Mouse (Mus musculus): ENCODE data around the gene Dlx5. TPM values are rescaled to one million over a fixed set of nuclear protein-coding genes. Genes with fewer than 3 reads are reported as not detected.

The Dlx5 gene
- polyA plus RNA-seq (2012) = not detected in 2 replicates

- no peaks in the 10 kb centered on the region for H3K4me1 ChIP-seq (ENCODE audit: control insufficient read depth)
- TF ChIP-seq GATA1 (IDR thresholded peaks at IDR 0.05; ENCODE audit: low read length) (no peak), TAL1 (IDR thresholded peaks at IDR 0.05; ENCODE audit: low read length) (no peak)
- H3K4me3 ChIP-seq (replicated peaks) = no peak within 1 kb of the TSS
- H3K36me3 ChIP-seq (ENCODE audit: control insufficient read depth) = no peaks in the 10 kb centered on the region
- peaks cover 75% of the 10 kb centered on the region for H3K27me3 ChIP-seq (ENCODE audit: control insufficient read depth)
- no peaks in the 10 kb centered on the region for H3K9me3 ChIP-seq (ENCODE audit: control insufficient read depth, low read length)
Measured at GRCm38 (mm10) chr6:6881638-6882190, at the start of gene Dlx5. Dlx5 (minus strand) TSS chr6:6882085.

GRCm38 (mm10) chr6:6931507-6931906, 49.6 kb upstream of the Dlx5 start:
- Histone ChIP-seq H3K4me1 (ENCODE audit: control insufficient read depth) (no peaks in the 10 kb centered on the region), H3K27me3 (ENCODE audit: control insufficient read depth) (no peaks in the 10 kb centered on the region), H3K4me3 (replicated peaks) (no peak overlapping the region), H3K9me3 (ENCODE audit: control insufficient read depth, low read length) (no peaks in the 10 kb centered on the region), H3K36me3 (ENCODE audit: control insufficient read depth) (no peaks in the 10 kb centered on the region)
- TF ChIP-seq TAL1 (IDR thresholded peaks at IDR 0.05; ENCODE audit: low read length) = no peak
- TF ChIP-seq GATA1 (IDR thresholded peaks at IDR 0.05; ENCODE audit: low read length) = no peak

GRCm38 (mm10) chr6:6930831-6931230, 48.9 kb upstream of the Dlx5 start:
- no peak overlapping the region for H3K4me3 ChIP-seq (replicated peaks)
- H3K4me1 ChIP-seq (ENCODE audit: control insufficient read depth) = no peaks in the 10 kb centered on the region
- TF ChIP-seq TAL1 (IDR thresholded peaks at IDR 0.05; ENCODE audit: low read length) = no peak
- no peak for TF ChIP-seq GATA1 (IDR thresholded peaks at IDR 0.05; ENCODE audit: low read length)
- H3K27me3 ChIP-seq (ENCODE audit: control insufficient read depth) = no peaks in the 10 kb centered on the region
- H3K36me3 ChIP-seq (ENCODE audit: control insufficient read depth) = no peaks in the 10 kb centered on the region
- no peaks in the 10 kb centered on the region for H3K9me3 ChIP-seq (ENCODE audit: control insufficient read depth, low read length)

GRCm38 (mm10) chr6:6925264-6925663, 43.4 kb upstream of the Dlx5 start:
- Histone ChIP-seq H3K27me3 (ENCODE audit: control insufficient read depth) (no peaks in the 10 kb centered on the region), H3K4me3 (replicated peaks) (no peak overlapping the region), H3K9me3 (ENCODE audit: control insufficient read depth, low read length) (no peaks in the 10 kb centered on the region), H3K36me3 (ENCODE audit: control insufficient read depth) (no peaks in the 10 kb centered on the region), H3K4me1 (ENCODE audit: control insufficient read depth) (no peaks in the 10 kb centered on the region)
- TF ChIP-seq GATA1 (IDR thresholded peaks at IDR 0.05; ENCODE audit: low read length) (no peak), TAL1 (IDR thresholded peaks at IDR 0.05; ENCODE audit: low read length) (no peak)

GRCm38 (mm10) chr6:6917334-6917733, 35.4 kb upstream of the Dlx5 start:
- TF ChIP-seq TAL1 (IDR thresholded peaks at IDR 0.05; ENCODE audit: low read length) (no peak), GATA1 (IDR thresholded peaks at IDR 0.05; ENCODE audit: low read length) (no peak)
- Histone ChIP-seq H3K36me3 (ENCODE audit: control insufficient read depth) (no peaks in the 10 kb centered on the region), H3K4me3 (replicated peaks) (no peak overlapping the region), H3K9me3 (ENCODE audit: control insufficient read depth, low read length) (no peaks in the 10 kb centered on the region), H3K27me3 (ENCODE audit: control insufficient read depth) (no peaks in the 10 kb centered on the region), H3K4me1 (ENCODE audit: control insufficient read depth) (no peaks in the 10 kb centered on the region)

GRCm38 (mm10) chr6:6915526-6915915, 33.6 kb upstream of the Dlx5 start:
- no peaks in the 10 kb centered on the region for H3K9me3 ChIP-seq (ENCODE audit: control insufficient read depth, low read length)
- H3K27me3 ChIP-seq (ENCODE audit: control insufficient read depth) = no peaks in the 10 kb centered on the region
- H3K4me3 ChIP-seq (replicated peaks) = no peak overlapping the region
- H3K36me3 ChIP-seq (ENCODE audit: control insufficient read depth) = no peaks in the 10 kb centered on the region
- no peaks in the 10 kb centered on the region for H3K4me1 ChIP-seq (ENCODE audit: control insufficient read depth)
- TF ChIP-seq TAL1 (IDR thresholded peaks at IDR 0.05; ENCODE audit: low read length) (no peak), GATA1 (IDR thresholded peaks at IDR 0.05; ENCODE audit: low read length) (no peak)

GRCm38 (mm10) chr6:6914849-6915525, 33.1 kb upstream of the Dlx5 start:
- no peaks in the 10 kb centered on the region for H3K36me3 ChIP-seq (ENCODE audit: control insufficient read depth)
- no peak for TF ChIP-seq GATA1 (IDR thresholded peaks at IDR 0.05; ENCODE audit: low read length)
- TF ChIP-seq TAL1 (IDR thresholded peaks at IDR 0.05; ENCODE audit: low read length) = no peak
- H3K9me3 ChIP-seq (ENCODE audit: control insufficient read depth, low read length) = no peaks in the 10 kb centered on the region
- H3K4me3 ChIP-seq (replicated peaks) = no peak overlapping the region
- H3K4me1 ChIP-seq (ENCODE audit: control insufficient read depth) = no peaks in the 10 kb centered on the region
- H3K27me3 ChIP-seq (ENCODE audit: control insufficient read depth) = no peaks in the 10 kb centered on the region

GRCm38 (mm10) chr6:6914304-6914703, 32.4 kb upstream of the Dlx5 start:
- H3K4me1 ChIP-seq (ENCODE audit: control insufficient read depth) = no peaks in the 10 kb centered on the region
- no peak overlapping the region for H3K4me3 ChIP-seq (replicated peaks)
- TF ChIP-seq TAL1 (IDR thresholded peaks at IDR 0.05; ENCODE audit: low read length) (no peak), GATA1 (IDR thresholded peaks at IDR 0.05; ENCODE audit: low read length) (no peak)
- no peaks in the 10 kb centered on the region for H3K9me3 ChIP-seq (ENCODE audit: control insufficient read depth, low read length)
- no peaks in the 10 kb centered on the region for H3K27me3 ChIP-seq (ENCODE audit: control insufficient read depth)
- no peaks in the 10 kb centered on the region for H3K36me3 ChIP-seq (ENCODE audit: control insufficient read depth)

GRCm38 (mm10) chr6:6909586-6909985, 27.7 kb upstream of the Dlx5 start:
- peaks cover 2% of the 10 kb centered on the region; the same call in 1 of the 2 replicates for H3K9me3 ChIP-seq (ENCODE audit: control insufficient read depth, low read length)
- no peaks in the 10 kb centered on the region for H3K27me3 ChIP-seq (ENCODE audit: control insufficient read depth)
- H3K4me1 ChIP-seq (ENCODE audit: control insufficient read depth) = no peaks in the 10 kb centered on the region
- H3K36me3 ChIP-seq (ENCODE audit: control insufficient read depth) = no peaks in the 10 kb centered on the region
- no peak overlapping the region for H3K4me3 ChIP-seq (replicated peaks)
- no peak for TF ChIP-seq GATA1 (IDR thresholded peaks at IDR 0.05; ENCODE audit: low read length)
- TF ChIP-seq TAL1 (IDR thresholded peaks at IDR 0.05; ENCODE audit: low read length) = no peak

Measured in erythroblast, embryonic 14.5 days (primary cell).